Mouse (Mus musculus): ENCODE measurements around the gene Mlph. TPM values are rescaled to one million over a fixed set of nuclear protein-coding genes. Genes with fewer than 3 reads are reported as not detected.

The Mlph gene
- 0.37 TPM for polyA plus RNA-seq (2014; fragmentation: Illumina TruSeq; extraction: RNeasy Lipid Tissue Mini Kit (QIAGEN cat#74804))

DNA sequence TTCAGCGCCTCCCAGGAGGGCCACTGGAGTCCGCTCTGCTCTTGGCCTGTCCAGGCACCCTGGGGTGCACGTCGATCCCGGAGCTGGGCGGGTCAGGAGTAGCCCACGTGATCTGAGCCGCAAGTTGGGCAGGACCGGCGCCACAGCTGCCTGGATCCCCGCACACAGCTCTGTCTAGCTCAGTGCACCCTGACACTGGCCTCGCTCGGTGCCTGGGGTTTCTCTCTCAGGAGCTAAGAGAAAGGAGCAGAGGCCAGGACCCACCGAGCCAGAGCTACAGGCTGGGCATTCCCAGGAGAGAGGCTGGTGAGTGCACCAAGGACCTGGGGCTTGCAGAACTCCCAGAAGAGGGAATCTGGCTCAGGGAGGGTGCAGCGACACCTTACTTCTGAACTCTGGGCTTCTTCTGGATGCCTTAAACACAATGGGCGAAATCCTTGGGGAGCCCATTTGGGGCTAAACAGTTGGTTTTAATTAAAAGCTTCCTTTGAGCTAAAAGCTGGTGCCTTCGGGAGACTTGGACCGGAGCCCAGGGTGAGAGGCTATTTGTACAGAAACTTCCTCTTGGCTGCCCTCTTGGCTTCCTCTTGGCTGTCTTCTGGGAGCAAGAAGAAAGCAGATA, at the start of gene Mlph:
TSS of gene Mlph (plus strand) at position 138 of the 622 bp plus-strand sequence.

DNA sequence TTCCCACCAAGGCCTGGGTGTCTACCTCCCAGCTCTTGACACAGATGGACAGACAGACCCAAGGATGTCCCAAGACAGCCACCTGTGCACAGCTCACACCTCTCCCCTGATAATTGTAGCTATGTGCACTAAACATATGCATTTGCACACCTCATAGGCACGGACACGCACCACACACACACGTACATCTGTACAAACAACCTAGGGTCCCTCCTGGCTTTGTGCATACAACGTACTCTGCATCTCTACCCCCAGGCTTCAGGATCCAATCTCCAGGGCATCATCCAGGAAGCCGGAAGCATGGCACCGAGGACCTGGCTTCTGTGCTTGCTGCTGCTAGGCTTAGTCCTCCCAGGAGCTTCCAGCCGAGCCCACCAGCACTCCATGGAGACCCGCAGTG, 37.9 kb downstream of the Mlph start, which contains the start of gene Prlh:
TSS of gene Prlh (plus strand) at position 301 of the 400 bp plus-strand sequence.

DNA sequence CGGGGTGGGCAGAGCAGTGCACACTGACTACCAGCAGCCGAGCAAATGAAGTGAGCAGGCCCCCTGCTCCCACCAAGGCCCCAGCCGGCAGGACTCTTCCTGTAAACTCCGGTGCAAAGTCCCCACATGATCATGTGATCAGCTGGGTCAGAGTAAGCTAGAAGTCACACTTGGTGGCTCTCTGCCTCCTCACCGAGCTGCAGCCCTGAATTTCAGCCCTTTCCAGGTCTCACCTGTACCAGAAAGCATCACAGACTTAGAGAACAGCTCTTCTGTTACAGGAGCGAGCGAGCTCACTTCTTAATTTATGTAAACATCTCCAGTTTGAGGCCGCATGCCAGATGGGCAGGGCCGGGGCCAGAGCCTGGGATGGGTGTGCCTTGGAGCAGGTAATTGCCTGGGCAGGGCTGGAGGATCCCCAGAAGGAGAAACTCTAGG, 54.5 kb downstream of the Mlph start, which contains the start of gene Rab17:
TSS of gene Rab17 (minus strand) at position 315 of the 438 bp plus-strand sequence.

DNA sequence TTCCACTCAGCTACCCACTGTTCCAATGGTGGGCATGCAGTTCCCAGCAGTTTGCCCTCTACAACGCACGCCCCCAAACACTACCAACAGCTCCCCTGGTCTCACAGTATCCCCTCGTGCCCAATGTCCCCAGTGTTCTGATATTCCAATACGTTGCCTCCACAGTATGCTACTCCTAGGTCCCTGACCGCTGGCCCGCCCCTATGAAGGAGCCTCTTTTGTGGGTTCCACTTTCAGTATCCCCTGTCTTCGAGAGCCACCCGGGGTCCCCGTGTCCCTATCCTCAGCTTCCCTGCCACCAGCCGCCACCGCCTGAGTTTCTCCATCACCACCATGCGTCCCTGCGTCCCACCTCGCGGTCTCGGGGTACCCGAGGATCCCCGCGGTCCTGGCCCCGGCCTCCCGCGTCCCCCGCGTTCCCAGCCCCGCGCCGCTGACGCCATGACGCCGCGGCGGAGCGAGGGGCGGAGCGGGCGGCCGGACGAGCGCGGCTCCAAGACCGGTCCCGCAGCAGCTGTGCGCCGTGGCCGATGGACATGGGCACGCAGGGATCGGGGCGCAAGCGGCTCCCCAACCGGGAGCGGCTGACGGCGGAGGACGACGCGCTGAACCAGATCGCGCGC, 83.5 kb downstream of the Mlph start, which contains the start of gene Lrrfip1:
TSS of gene Lrrfip1 (plus strand) at position 470 of the 623 bp plus-strand sequence.

Other genes starting within 250 kb of the Mlph start
- 125 TPM for gene Col6a3, start 71.1 kb upstream of the Mlph start, polyA plus RNA-seq (2014; fragmentation: Illumina TruSeq; extraction: RNeasy Lipid Tissue Mini Kit (QIAGEN cat#74804))
- not detected for gene Prlh, start 38.0 kb downstream of the Mlph start, polyA plus RNA-seq (2014; fragmentation: Illumina TruSeq; extraction: RNeasy Lipid Tissue Mini Kit (QIAGEN cat#74804))
- gene Rab17, start 54.6 kb downstream of the Mlph start, polyA plus RNA-seq (2014; fragmentation: Illumina TruSeq; extraction: RNeasy Lipid Tissue Mini Kit (QIAGEN cat#74804)), result not detected
- 41.2 TPM for gene Lrrfip1, start 83.7 kb downstream of the Mlph start, polyA plus RNA-seq (2014; fragmentation: Illumina TruSeq; extraction: RNeasy Lipid Tissue Mini Kit (QIAGEN cat#74804))
- gene Rbm44, start 230.0 kb downstream of the Mlph start, polyA plus RNA-seq (2014; fragmentation: Illumina TruSeq; extraction: RNeasy Lipid Tissue Mini Kit (QIAGEN cat#74804)), result 2.3 TPM

Measured in ovary, adult 10 weeks (tissue).